Mouse (Mus musculus) heart, adult 18-20 months (tissue): Measurements from ENCODE around the gene Cap2. TPM values are rescaled to one million over a fixed set of nuclear protein-coding genes. Genes with fewer than 3 reads are reported as not detected.

Experiments
- DNase-seq, 2 experiments: peaks; one replicate each; pipeline ENCODE4 v3.0.0; 2021 to 2022; ENCODE audit warnings: mixed read lengths in 1 of 2
- total RNA-seq, 2 experiments: library from RNA; stranded (reverse); gene quantifications; 2 replicates each; pipeline ENCODE4 v1.2.3; 2021

Cap2 gene
- total RNA-seq, 2 experiments from 2014 or later: 133 to 144 TPM

DNA sequence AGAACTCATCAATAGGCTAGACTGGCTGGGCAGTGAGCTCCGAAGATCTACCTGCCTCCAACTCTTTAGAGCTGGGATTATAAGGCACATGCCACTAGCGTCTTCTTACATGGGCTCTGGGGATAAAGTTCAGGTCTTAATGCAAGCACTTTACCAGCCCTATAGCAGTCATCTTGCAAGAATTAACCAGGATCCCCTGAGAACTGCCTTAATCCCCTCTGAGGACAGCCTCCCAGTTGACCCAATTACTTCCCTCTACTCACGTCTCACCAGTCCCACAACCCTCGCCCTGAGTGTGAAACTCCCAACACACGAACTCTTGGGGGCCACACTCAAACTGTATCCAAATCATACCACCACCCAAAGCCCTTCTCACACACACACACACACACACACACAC, 64.3 kb downstream of the Cap2 start:
- DNase-seq: no peak

DNA sequence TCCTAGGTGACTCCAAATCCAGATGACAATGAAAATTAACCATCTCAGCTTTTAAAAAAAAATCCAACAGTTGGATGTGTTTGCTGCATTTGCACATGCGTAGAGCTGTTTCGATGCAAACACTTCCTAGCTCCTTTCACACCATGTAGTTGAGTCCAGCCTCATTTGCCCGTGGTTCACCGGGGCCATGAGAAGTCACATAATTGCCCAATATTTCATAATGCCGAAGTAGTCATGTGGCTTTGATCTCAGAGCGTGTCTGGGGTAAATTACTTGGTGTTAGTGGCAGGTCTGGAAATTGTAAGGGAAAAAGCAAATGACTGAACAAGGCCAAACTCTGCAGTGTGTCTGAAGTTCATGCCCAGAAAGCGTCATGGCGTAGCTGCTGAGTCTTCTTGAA, 67.8 kb downstream of the Cap2 start:
- no peak for DNase-seq

GRCm38 (mm10) chr13:46571141-46571592, 69.5 kb downstream of the Cap2 start:
- peak; percentile 28 to 63 for DNase-seq

GRCm38 (mm10) chr13:46571961-46572647, 70.5 kb downstream of the Cap2 start:
- DNase-seq: peak; percentile 75 to 88

DNA sequence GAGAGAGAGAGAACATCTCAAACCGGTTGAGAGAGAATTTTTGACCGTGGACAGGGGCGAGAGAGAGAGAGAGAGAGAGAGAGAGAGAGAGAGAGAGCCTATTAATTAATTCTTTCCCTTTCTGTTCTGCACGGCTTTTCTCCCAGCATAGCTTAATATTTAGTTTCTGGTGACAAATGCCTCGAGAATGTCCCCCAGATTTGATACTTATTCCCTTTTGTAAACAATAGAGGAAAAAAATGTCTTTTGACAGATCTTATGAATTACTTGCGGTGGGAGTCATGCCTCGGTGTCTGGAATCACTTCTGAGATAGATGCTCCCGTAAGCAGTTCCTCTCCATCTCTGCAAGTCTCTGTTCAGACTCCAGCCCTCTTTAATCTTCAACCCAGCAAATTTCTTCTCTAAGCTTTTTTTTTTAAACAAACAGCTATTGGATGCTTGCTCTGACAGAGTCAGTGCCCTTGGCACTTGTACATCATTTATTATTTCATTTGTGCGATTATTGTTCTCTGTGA, 71.1 kb downstream of the Cap2 start:
- peak in 1 of 2 experiments; percentile 33 for DNase-seq

DNA sequence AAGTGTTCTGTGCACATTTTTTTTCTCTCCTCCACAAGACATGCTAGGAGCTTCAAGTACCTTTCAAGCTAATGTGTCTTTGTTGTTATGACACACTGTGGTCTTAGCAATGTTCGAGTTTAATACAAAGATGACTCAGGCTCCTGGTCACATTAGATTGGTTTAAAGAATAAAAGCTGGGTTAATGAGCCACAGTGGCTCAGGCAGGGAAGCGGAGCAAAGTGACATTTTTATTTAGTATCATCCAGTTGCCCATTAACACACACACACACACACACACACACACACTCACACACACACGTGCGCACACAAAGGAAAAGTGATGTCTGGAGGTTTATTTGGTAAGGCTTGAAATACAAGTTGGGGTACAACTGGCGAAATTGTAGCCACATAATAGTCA, 72.6 kb downstream of the Cap2 start:
- no peak for DNase-seq

DNA sequence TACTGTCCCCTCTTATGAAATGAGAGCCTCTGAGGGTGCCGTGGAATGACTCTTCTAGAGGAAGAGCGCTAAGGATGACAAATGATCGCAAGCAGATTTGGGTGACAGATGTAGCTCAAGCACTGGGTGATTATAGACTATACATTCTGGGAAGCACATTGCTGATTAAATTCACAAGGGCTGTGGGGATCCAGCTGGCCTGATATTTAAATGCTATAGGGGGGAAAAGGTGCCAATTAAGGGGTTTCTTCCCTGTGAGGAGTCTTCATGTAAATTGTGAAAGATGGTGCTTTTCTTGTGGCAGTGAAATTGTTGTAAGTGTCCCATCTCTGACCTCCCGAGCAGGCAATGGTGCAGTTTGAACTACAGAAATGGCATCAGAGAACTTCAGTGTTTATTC, 73.1 kb downstream of the Cap2 start:
- DNase-seq: no peak

- no peak for DNase-seq
These were observed 83.2 kb downstream of the Cap2 start for GRCm38 (mm10) chr13:46584860-46585259.

DNA sequence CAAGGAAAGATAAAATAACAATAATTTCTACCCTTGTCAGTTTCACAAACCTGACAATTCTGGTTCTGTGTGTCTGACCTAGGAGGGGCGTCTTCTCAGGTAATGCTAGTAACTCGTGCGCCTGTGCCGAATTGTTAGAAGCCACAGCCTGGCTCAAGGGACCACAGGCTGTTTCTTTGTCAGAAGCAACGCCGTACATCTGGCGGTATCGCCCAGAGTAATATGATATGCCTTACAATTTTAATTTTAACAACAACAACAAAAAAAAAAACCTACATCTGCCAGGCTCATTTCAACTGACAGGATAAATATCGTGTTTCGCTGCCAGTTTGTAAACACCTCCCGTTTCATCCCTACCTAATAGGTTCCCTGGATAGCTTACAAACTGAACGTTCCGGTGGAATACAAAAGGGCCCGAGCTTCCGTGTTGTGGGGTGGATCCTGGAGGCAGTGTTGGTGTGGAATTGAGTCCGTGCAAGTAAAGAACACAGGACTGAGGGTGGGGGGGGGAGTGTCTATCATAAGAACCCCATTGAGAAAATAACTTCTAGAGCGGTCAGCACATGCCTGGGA, 86.2 kb downstream of the Cap2 start:
- no peak for DNase-seq

DNA sequence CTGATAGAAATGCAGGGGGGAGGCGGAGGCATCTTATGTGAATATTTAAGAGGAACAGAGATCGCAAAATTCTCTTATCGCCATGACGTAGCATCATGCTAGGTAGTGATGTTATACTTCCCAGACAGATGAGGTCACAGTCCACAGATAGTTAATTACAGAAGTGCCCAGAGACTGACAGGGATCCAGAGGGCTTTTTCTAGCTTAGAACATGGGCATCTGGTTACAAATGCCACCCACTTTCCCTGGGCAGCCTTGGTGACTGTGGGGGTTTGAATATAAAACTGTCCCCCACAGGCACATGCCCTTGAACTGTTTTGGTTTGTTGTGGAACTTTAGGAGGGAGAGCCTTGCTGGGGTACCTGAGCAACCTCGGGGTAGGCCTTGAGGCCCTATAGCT, 87.0 kb downstream of the Cap2 start:
- no peak for DNase-seq

GRCm38 (mm10) chr13:46590885-46591284, 89.2 kb downstream of the Cap2 start:
- DNase-seq: no peak

DNA sequence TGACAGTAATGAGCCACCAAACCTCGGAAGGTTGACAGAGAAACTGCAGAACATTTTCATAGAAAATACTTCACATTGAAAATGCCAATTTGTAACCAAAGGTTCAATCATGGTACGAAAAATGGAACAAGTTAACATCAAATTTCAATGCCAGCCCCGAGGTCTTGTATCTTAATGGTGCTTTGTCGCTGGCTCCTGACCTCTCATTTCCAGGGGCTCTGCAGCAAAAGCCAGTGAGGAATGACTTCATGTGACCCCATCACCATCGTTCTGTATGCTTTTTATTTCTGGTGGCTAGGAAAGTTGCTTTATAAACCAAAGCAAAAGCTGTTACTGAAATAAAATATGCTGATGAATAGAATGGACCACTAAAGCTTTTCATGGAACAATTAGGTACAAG, 99.0 kb downstream of the Cap2 start:
- DNase-seq: no peak

- no peak for DNase-seq
These were observed 99.7 kb downstream of the Cap2 start for GRCm38 (mm10) chr13:46601386-46601785.

DNA sequence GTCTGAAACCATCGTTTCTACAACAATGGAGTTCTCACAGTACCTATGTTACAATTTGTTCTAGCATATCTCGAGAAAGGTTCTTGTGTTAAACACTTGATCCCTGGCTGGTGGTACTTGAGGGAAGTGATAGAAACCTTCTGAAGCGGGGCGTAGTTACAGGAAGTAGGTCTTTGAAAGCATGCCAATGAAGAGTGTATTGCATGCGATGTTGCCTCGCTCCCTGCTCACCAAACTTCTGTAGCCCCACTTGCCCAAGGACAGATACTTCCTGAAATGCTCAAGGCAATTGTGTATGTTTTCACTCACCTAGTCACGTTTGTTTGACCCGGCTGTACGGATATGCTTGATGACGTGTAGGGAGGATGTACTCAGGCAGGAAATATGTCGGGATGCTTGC, 101.0 kb downstream of the Cap2 start:
- no peak for DNase-seq

- DNase-seq: no peak
These were observed 109.4 kb downstream of the Cap2 start for GRCm38 (mm10) chr13:46611033-46611432.

DNA sequence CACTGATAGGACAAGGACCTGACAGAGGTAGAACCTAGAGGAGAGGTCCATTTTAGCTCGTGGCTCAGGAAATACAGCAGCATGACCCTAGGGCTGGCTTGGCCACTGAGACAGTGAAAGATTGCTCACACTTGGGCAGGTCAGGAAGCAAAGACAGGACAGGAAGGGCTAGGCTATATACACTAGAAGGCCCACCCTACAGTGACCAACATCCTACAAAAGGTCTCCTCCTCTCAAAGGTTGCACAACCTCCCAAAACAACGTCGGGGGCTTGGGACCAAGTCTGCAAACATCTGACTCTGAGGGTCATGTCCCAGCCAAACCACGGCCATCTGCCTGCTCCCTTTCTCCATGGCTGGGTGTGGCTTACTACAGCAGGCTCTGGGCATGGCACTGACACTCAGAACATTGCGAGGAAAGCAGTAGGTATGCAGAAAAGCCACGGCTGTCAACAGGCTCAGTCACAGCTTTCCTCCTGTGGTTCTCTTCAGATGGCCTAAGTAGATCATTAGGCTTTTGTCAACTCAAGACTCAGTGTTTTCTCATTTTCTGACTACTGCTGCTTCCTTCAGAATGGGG, 112.1 kb downstream of the Cap2 start:
- DNase-seq: no peak

GRCm38 (mm10) chr13:46616673-46617362, 115.2 kb downstream of the Cap2 start:
- peak in 1 of 2 experiments; percentile 23 for DNase-seq

GRCm38 (mm10) chr13:46619633-46620032, 118.0 kb downstream of the Cap2 start:
- peak; percentile 11 to 42 for DNase-seq

- DNase-seq: no peak
These were observed 119.5 kb downstream of the Cap2 start for GRCm38 (mm10) chr13:46620964-46621757.

GRCm38 (mm10) chr13:46626608-46627007, 125.0 kb downstream of the Cap2 start:
- no peak for DNase-seq

DNA sequence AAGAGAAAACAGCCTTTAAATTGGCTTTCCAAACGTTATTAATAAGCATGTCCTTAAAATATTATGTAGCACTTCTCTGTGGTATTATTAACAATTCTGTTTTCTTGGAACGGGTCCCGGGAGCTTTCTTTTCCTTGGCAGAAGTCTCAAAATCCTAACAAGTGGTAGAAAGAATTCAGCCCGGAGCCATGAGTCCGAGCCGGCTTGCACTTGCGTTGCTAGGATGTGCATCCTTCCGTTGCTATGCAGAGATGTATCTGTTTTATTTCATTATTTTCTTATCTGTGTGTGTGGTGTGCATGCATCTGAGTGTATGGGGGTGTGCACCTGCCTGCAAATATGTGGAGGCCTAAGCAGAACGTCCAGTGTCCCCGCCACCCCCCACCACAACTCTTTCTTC, 126.2 kb downstream of the Cap2 start:
- DNase-seq: peak; percentile 24 to 37

DNA sequence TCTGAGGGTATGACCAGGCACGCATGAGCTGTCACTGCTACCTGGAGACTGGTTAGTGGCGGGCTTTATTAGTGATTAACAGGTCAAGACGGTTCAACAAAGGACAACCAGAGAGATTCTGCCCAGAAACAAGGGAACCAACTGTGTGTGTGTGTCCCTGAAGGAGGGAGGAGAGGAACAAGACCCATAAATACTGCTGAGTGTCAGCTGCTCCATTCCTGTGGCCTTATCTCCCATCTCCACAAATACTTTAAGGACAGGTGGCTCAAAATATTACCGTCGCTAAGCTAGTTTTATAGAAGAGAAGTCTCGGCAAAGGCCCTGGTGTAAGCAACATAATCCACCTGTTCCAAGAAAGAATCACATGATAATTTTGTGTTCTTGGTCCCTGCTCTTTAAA, 127.7 kb downstream of the Cap2 start:
- no peak for DNase-seq
